Mouse (Mus musculus): Measurements from ENCODE around the gene Chga.

Gene Chga

DNA sequence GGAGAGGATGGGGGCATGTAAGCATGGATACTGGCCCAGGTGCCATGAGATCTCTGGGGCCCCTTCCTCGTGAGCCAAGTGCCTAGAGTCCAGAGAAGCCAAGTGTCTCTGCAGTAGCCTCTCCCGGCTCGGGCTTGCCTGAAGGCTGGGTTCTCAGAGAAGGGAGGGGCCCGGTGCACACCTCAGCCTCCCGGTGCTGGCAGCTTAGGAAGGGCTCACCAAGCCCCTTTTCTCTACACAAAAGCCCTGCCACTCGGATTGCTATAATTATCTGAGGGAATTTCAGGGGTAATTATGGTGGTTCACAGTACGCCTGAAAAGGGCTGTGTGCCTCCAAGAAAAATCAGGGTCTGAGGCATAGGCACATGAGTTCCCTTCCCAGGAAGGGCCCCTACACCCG is 47.1 kb downstream of the Chga start:
- DNase-seq, result no peak

DNA sequence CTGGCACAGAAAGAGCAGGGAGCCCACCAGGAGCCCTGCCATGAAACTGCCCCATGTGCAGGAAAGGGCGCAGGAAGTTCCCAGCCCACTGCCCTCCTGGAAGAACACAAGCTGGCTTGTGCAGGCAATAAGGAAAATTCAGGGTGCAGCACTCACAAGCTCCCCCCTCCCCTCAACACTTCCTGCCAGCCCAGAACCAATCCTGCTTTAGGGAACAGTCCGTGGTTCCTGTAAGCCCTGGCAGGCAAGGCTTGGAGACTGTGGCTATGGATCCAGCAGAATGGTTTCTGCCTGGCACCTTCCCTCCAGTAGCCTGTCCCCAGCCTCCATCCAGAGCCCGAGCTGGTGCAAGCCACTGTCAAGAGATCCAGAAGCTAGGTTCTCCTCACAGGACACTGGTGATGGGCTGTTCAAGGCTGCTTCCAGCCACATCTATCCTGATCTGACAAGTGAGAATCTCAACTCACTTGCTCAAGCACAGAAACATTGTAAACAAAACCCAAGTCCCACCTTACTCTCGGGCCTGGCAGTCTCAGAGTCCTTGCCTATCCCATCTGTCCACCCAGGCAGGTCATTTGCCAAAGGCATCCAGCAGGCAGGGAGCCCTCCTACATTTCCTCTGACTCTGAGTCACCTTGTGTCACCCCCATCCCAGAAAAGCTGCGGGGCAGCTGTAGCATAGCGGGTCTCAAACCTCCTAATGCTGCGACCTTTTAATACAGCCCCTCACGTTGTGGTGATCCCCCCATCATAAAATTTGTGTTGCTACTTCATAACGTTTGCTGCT is 47.7 kb downstream of the Chga start:
- DNase-seq, result no peak

DNA sequence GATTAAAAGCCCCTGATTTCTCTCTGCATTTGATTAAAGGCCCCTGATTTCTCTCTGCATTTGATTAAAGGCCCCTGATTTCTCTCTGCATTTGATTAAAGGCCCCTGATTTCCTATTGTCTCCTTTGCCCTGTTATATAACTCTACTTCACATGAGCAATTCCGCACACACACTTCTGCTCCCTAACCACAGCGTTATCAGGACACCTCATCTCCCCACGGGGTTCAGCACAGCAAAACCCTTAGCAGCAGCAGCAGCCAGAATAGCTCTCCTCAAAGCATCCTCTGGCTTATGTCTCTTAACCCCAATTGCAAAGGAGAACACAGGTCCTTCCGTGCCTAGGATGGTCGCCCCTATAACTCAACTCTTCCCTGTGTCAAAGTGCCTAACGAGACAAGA is 50.8 kb downstream of the Chga start:
- no peak for DNase-seq

DNA sequence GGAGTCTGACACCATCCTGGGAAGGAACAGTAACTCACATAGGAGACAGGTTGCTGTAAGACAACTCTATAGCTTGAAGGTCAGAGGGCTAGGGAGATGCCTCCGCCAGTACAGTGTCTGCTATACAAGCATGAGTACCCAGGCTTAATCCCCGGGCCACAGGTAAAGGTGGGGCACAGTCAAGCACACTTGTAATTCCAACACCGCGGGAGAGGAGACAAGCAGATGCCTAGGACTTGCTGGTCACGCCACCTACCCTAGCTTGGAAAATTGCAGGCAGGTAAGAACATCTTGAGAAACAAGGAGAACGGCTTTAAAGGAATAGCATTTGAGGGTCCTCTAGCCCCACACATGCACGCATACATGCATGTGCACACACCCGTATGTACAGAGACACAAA is 52.3 kb downstream of the Chga start:
- DNase-seq, result no peak

DNA sequence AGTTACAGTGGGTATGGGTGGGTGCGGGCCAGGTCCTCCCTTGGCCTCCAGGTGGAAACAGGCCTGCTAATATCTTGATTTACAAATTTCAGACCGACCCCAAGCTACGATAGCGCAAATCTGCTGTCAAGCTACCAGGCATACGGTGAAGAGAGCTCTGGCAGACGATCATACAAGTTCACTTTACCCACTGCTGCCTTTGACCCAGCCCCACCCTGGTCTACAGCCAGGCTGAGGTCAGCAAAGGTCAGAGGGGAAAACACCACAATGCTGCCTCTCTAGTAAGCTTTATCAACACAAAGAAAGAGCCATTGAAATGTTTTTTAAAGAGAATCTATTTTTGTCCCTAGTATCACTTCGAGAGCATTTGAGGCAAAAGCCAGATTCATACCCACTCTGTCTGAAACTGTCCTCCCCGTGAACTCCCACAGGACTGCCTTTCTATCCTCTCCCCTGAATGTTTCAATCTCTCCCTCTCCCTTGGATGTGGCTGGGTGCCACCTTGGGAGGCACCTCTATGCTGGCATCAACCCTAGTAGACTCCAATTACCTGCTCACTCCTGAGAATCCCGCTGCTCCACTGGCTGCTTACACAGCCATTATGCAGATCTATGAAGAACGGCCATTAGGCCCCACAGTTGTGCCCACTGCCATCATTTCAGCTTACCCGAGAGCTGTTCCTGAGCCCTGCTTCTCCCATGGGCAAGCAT is 53.2 kb downstream of the Chga start:
- no peak for DNase-seq

DNA sequence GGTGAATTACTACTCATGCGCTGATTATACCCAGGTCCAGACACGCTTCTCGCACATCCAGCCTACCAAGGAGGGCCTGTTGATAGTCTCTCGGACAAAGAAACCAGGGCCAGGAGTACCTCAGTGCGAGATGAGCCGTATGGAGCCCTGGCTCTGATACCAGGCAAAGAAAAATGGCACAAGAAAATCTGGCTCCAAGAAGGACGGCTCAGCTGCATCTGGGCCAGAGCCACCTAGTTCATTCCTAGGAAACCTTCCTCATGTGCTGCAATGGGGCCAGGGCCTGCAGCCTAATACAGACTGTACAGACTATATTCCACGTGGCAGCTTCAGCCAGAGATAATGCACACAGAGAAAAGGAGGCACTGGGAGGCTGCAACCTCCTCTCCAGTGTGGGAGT is 56.2 kb downstream of the Chga start:
- no peak for DNase-seq

DNA sequence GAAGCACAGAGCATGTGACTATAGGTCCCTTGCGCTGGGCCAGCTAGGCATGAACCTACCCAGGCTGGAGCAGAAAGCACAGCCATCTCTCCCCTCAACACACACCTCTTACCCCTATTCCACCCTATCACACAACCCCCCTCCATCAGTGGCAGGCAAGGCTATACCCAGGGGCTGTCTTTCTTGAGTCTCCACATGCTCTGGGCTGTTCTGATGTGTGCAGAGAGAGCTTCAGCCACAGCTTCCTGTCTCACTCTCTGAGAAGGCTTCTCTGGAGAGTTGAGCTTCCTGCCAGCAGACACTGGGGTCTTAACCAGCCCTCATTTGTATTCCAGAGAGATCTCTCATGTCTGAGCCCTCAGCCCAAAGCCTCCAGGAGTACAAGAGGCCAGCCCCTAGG is 57.7 kb downstream of the Chga start:
- DNase-seq, result no peak

DNA sequence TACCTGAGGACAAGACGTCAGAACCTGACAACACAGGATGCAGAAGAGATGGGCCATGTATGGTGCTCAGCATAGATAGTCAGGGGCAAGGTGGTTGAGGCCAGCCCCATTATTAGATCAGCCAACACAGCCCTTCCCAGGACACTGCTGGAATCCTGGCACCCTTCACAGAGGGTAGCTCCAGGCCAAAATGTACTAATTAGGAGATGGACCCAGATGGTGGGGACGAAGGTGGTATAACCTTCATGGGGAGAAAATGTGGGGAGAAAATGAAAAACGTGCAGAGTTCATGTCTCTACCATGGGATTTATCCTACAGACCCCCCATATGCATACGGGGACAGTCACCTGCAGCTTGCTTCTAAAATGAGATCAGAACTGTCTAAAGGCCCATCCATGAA is 58.6 kb downstream of the Chga start:
- peak; percentile 64 for DNase-seq

Measured in cerebellum, adult 11 months (tissue).